Mouse (Mus musculus): ENCODE data around the gene Pnmal1. TPM values are rescaled to one million over a fixed set of nuclear protein-coding genes. Genes with fewer than 3 reads are reported as not detected.
A peak's percentile ranks its signal among the peaks of the same experiment; 100 is the strongest.
"Not testable (repeated sequence)": the region's sequence is repeated elsewhere in the genome, so short reads cannot be mapped to it uniquely, and the experiment has no call there.

Pnmal1 gene
- total and polyA plus RNA-seq, 2 experiments from 2014 or later, result 61.5 to 64.8 TPM

DNA sequence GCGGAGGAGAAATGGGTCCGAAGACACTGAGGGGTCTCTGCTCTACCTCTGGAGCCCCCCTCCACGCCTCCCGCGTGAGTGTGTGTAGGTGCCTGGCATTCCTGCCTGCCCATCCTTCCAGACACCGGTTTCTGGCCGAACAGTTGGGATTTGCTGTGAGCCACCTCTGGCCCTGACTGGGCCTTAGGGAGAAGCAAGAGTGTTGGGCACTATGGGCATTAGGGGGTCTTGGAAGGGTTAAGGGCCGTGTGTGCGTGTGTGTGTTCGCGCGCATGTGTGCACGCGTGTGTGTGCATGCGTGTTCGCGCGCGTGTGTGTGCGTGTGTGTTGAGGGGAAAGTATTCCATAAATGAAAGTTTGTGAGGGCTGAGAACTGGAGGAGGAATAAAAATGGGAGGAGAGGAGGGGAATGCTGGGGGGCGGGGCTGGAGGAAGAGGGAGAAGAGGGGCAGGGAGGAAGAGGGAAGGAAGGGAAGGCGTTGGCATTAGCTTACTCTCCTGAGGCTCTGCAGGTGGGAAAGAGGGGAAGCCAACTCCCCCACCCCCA lies 12.1 kb upstream of the Pnmal1 start:
- Histone ChIP-seq H3K36me3 (ENCODE audit: insufficient read depth) (no peaks in the 10 kb centered on the region), H3K4me2 (ENCODE audit: low read depth) (peak overlapping the region; percentile 91), H3K27me3 (ENCODE audit: insufficient read depth, low read length) (no peaks in the 10 kb centered on the region), H3K9ac (peak overlapping the region; percentile 97), H3K4me1 (ENCODE audit: insufficient read depth) (peaks cover 40% of the 10 kb centered on the region), H3K4me3 (ENCODE audit: low read depth, low read length) (peak overlapping the region; percentile 83), H3K27ac (ENCODE audit: low read depth, low read length) (peak overlapping the region; percentile 95), H3K9me3 (ENCODE audit: low read length) (no peaks in the 10 kb centered on the region)
- WGBS, result 14% methylated on average over 21 of the region's 22 CpGs
- ATAC-seq (no peak), DNase-seq (no peak)
- no peak for TF ChIP-seq CTCF (IDR thresholded peaks at IDR 0.05; ENCODE audit: low read depth)

DNA sequence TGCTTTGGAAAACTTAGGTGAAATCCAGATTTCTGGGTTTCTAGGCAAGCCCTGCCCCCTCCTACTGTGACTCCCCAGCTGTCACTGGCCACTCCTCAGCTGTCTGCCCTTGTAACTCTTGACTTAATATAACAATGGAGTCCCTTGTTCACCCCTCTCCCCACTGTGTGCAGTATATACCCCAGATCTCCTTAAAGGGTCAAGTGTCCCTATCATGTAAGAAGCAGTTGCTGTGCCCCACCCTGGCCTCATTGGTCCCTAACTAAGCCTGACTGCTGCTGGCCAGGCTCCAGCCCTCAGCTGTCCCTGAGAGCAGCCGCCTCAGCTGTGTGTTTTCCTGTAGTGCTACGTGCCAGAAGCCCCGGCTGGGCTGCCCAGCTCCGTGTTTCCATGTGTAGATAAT lies 11.5 kb upstream of the Pnmal1 start:
- no peaks in the 10 kb centered on the region for H3K27me3 ChIP-seq (ENCODE audit: insufficient read depth, low read length)
- TF ChIP-seq CTCF (IDR thresholded peaks at IDR 0.05; ENCODE audit: low read depth), result no peak
- H3K9me3 ChIP-seq (ENCODE audit: low read length), result no peaks in the 10 kb centered on the region
- peak overlapping the region; percentile 97 for H3K9ac ChIP-seq
- H3K27ac ChIP-seq (ENCODE audit: low read depth, low read length), result peak overlapping the region; percentile 95; the same call in 1 of the 2 replicates
- ATAC-seq (no peak), DNase-seq (no peak)
- no peaks in the 10 kb centered on the region for H3K36me3 ChIP-seq (ENCODE audit: insufficient read depth)
- peak overlapping the region; percentile 91 for H3K4me2 ChIP-seq (ENCODE audit: low read depth)
- H3K4me1 ChIP-seq (ENCODE audit: insufficient read depth), result peaks cover 38% of the 10 kb centered on the region
- WGBS, result under 1% methylated on average over 4 of the region's 4 CpGs
- H3K4me3 ChIP-seq (ENCODE audit: low read depth, low read length), result peak overlapping the region; percentile 83

DNA sequence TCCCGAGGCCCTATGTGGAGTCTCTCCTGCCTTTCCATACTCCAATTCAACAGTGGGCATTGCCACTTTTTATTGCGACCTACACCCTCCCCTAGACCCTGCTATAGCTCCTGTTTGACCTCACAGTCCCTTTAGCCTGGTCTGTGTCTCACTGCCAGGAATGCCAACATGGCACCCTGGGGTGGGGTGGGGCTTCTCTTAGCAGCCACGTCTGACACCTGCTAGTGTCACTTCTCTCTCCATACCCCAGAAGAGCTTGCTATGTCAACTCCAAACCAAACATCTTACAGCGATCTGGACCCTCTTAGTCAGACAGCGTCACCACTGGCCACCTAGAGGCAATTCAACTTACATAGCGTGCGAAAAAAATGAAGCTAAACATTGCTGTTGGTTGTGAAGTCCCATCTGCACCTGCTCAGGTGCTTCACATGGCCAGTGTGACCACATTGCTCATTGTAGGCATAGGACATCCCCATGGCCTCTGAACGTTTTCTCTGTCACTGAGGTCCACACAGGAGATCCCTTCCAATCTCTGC lies 10.5 kb upstream of the Pnmal1 start:
- 54% methylated on average over 8 of the region's 8 CpGs for WGBS
- Histone ChIP-seq H3K36me3 (ENCODE audit: insufficient read depth) (no peaks in the 10 kb centered on the region), H3K4me3 (ENCODE audit: low read depth, low read length) (peak overlapping the region; percentile 83; the same call in 1 of the 2 replicates), H3K9ac (peak overlapping the region; percentile 97; the same call in 1 of the 2 replicates), H3K27ac (ENCODE audit: low read depth, low read length) (peak overlapping the region; percentile 62), H3K4me2 (ENCODE audit: low read depth) (peak overlapping the region; percentile 91), H3K4me1 (ENCODE audit: insufficient read depth) (peaks cover 29% of the 10 kb centered on the region), H3K27me3 (ENCODE audit: insufficient read depth, low read length) (no peaks in the 10 kb centered on the region), H3K9me3 (ENCODE audit: low read length) (no peaks in the 10 kb centered on the region)
- ATAC-seq (no peak), DNase-seq (no peak)
- TF ChIP-seq CTCF (IDR thresholded peaks at IDR 0.05; ENCODE audit: low read depth), result peak; percentile 53

DNA sequence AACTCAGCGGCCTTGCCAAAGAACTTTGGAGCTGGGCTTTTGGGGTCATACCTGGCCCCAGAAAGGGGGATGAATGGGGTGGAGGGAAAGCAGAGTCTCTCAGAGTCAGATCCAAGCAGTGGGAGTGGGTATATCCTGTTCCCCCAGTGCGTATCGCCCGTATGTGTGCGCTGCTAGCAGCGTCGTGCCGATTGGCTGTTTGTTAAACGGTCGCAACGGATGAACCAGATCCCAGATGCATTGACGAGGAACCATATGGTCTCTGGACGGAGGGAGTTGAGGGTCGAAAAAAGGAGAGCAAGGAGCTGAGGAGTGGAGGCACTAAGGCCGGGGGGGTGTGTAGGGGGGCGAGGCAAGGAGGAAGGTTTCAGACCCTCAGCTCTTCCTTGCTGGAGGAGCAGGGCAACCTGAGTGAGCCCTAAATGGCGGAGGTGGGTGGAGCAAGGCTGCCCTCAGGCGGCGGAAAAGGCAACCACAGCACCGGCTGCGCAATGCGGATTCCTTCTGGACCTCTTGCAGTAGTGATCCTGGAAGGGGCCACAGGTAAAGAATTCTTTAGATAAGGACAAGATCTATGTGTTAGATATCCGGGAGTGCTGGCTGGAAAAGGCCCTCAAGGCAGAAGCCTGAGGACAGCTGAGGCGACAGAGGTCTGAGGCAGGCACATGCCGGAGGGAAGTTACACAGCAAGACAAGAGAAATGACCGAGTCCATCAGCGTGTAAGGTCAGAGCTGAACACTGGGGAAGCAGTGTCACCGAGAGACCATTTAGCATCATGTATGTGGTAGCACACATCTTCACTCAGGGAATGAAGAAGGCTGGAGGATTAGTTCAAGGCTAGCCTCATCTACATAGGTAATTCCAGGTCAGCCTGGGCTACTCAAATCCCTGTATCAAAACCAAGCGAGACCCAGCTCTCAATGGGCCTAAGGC lies 9.3 kb upstream of the Pnmal1 start:
- DNase-seq (peak; percentile 92), ATAC-seq (peak; percentile 65)
- 0 out of 2 replicates have a peak overlapping the region, but pooled peaks have one; percentile 13 for H3K4me3 ChIP-seq (ENCODE audit: low read depth, low read length)
- peaks cover 25% of the 10 kb centered on the region; the same call in 1 of the 2 replicates for H3K4me1 ChIP-seq (ENCODE audit: insufficient read depth)
- H3K27ac ChIP-seq (ENCODE audit: low read depth, low read length), result peak overlapping the region; percentile 62
- no peaks in the 10 kb centered on the region for H3K36me3 ChIP-seq (ENCODE audit: insufficient read depth)
- no peaks in the 10 kb centered on the region for H3K9me3 ChIP-seq (ENCODE audit: low read length)
- H3K27me3 ChIP-seq (ENCODE audit: insufficient read depth, low read length), result no peaks in the 10 kb centered on the region
- peak overlapping the region; percentile 91 for H3K4me2 ChIP-seq (ENCODE audit: low read depth)
- peak; percentile 95 for TF ChIP-seq CTCF (IDR thresholded peaks at IDR 0.05; ENCODE audit: low read depth)
- peak overlapping the region; percentile 42 for H3K9ac ChIP-seq
- 12% methylated on average over 28 of the region's 29 CpGs for WGBS

DNA sequence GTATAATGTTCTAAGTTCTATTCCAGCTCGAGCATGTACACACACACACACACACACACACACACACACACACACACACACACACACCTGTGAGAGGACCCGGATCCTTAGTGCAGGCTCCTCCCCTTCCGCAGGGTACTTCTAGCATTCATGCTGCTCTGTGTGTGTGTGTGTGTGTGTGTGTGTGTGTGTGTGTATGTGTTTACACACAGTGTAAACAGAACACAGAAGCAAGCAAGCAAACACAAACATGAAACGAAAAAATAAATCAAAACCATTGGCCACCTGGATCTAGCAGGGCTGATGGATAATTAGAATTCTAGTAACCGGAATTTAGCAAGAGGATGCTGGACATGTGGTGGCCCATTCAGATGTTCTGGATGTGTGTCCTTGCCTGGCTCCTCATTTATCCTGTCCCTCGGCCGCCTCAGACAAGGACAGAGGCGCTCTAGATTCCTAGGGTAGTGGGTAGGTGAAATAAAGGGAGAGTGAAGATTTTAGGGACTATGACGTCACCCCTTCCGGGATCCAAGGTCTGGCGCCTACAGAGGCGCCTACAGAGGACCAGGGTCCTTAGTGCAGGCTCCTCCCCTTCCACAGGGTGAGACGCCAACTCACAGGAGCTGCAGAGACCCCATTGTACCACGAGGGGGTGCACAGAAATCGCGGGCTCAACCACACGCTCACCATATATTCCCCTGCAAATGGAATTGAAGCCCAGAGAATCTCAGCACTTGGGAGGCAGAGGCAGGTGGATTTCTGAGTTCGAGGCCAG lies 8.4 kb upstream of the Pnmal1 start:
- Histone ChIP-seq H3K36me3 (ENCODE audit: insufficient read depth) (no peaks in the 10 kb centered on the region), H3K4me2 (ENCODE audit: low read depth) (no peak overlapping the region), H3K4me1 (ENCODE audit: insufficient read depth) (peaks cover 22% of the 10 kb centered on the region; the same call in 1 of the 2 replicates), H3K27me3 (ENCODE audit: insufficient read depth, low read length) (no peaks in the 10 kb centered on the region), H3K9me3 (ENCODE audit: low read length) (no peaks in the 10 kb centered on the region), H3K4me3 (ENCODE audit: low read depth, low read length) (no peak overlapping the region), H3K9ac (no peak overlapping the region), H3K27ac (ENCODE audit: low read depth, low read length) (peak overlapping the region; percentile 70)
- peak; percentile 69 for ATAC-seq
- peak; percentile 90 for DNase-seq
- 29% methylated on average over 18 of the region's 18 CpGs for WGBS
- peak; percentile 85 for TF ChIP-seq CTCF (IDR thresholded peaks at IDR 0.05; ENCODE audit: low read depth)

DNA sequence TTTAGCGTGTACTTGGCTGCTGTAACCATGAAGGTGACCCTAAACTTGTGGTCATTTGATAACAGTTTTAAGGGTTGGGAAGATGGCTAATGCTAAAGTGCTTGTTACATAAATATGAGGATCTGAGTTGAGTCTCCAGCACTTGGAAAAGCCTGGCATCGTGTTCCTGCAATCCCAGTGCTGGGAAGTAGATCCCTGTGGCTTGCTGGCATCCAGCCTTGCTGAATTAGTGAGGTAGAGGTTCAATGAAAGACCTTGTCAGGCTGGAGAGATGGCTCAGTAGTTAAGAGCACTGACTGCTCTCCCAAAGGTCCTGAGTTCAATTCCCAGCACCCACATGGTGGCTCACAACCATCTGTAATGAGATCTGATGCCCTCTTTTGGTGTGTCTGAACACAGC lies 5.7 kb upstream of the Pnmal1 start:
- peaks cover 30% of the 10 kb centered on the region for H3K4me1 ChIP-seq (ENCODE audit: insufficient read depth)
- H3K9me3 ChIP-seq (ENCODE audit: low read length); DNase-seq; H3K4me2 ChIP-seq (ENCODE audit: low read depth); H3K27ac ChIP-seq (ENCODE audit: low read depth, low read length); H3K9ac ChIP-seq; ATAC-seq; H3K36me3 ChIP-seq (ENCODE audit: insufficient read depth); H3K4me3 ChIP-seq (ENCODE audit: low read depth, low read length); H3K27me3 ChIP-seq (ENCODE audit: insufficient read depth, low read length): not testable (repeated sequence)
- 65% methylated on average over 2 of the region's 2 CpGs for WGBS

Data from forebrain, postnatal 0 days (tissue).